Mouse (Mus musculus) fat pad, adult 2 months (tissue): Measurements from ENCODE around the gene Gm9837.
A peak's percentile ranks its signal among the peaks of the same experiment; 100 is the strongest.

Source experiments
- DNase-seq: peaks from one replicate; pipeline ENCODE4 v3.0.0-alpha.2; 2011; ENCODE audit warnings: low read depth, low spot score; ENCODE audit errors: extremely low read depth

The Gm9837 gene

DNA sequence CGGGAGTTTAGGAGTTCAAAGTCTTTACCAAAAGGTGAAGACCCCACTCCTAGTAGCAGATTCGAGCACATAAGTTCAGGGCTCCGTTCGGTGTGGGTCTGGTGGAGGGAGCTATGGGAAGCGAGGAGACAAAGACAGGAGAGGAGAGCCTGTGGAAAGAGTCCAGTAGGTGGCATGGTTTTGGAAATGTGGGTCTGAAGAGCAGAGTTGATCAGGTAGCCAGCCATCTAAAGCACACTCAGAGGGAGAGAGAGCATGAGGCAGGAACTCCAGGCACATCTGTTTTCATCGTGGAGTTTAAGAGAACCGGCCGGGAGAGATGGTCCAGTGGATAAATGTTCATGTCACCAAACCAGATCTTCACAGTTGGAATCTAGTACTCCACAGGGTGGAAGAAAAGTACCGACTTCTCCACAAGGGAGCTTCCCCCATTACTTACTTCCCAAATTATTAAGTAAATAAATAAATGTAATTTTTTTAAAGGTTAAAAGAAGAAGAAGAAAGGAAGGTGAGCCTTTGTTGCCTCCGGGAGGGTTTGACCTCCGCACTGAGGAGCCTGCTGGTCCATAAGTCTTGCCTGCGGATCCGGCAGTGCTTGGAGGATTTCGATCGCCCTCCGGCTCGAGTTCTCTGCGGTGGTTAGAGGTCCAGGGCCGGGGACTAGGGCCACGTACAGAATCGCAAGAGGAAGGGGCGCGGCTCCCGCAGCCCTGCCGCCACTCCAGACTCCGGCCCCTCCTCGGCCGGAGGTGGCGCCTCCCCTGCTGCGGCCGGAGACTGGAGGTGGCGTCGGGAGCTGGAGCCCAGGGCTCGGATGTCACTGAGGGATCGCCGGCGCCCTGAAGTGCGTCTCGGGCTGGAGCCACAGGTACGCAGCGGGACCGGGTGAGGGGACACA lies 13.6 kb downstream of the Gm9837 start, which contains the start of the genes Gm10447 and Shroom1:
Gene Gm10447 (minus strand): TSS at position 637 of the 898 bp plus-strand sequence.
Gene Shroom1 (plus strand): TSS at position 732 of the 898 bp plus-strand sequence.
- no peak for DNase-seq

- DNase-seq = no peak
Measured at GRCm38 (mm10) chr11:53453031-53453430, 17.2 kb downstream of the Gm9837 start.

- no peak for DNase-seq
Measured at GRCm38 (mm10) chr11:53452396-53452795, 17.9 kb downstream of the Gm9837 start.

DNA sequence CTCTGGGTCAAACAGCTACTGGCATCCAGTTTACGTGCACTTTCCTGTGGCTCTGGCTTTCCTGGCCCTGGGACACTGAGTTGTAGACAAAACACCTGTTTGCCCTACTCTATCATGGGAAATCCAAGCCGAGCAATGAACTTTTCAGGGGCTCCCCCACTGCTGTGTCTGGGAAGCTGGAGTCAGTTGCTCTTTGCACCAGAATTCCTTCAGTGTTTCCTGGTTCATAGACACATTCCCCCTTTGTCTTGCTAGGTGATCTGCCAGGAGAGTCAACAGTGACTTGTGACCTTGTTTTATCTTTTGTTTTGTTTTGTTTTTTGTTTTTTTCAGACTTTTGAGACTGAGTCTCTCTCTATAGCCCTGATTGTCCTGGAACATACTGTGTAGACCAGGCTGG lies 18.9 kb downstream of the Gm9837 start:
- DNase-seq = no peak

- DNase-seq = no peak
Measured at GRCm38 (mm10) chr11:53450070-53450705, 20.1 kb downstream of the Gm9837 start.

DNA sequence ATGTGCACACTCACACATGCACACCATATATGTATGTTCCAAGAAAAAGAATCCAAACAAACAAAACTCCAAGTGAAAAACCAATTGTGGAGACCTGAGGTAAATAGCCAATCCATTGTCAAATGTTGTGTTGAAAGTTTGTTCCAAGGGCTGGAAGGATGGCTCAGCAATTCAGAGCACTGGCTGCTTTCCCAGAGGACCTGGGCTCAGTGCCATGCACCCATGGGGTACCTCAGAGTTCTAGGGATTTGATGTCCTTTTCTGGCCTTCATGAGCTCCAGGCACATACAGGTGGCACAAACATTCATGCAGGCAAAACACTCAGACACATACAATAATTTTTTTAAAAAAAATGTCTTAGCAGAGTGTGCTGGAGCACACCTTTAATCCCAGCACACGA lies 21.8 kb downstream of the Gm9837 start:
- DNase-seq = no peak

GRCm38 (mm10) chr11:53447996-53448395 lies 22.3 kb downstream of the Gm9837 start:
- DNase-seq = no peak

GRCm38 (mm10) chr11:53446183-53446582 lies 24.1 kb downstream of the Gm9837 start:
- no peak for DNase-seq

- DNase-seq = no peak
Measured at GRCm38 (mm10) chr11:53445562-53445961, 24.7 kb downstream of the Gm9837 start.

GRCm38 (mm10) chr11:53443861-53444260 lies 26.4 kb downstream of the Gm9837 start:
- no peak for DNase-seq

GRCm38 (mm10) chr11:53441921-53442320 lies 28.4 kb downstream of the Gm9837 start:
- DNase-seq = no peak

DNA sequence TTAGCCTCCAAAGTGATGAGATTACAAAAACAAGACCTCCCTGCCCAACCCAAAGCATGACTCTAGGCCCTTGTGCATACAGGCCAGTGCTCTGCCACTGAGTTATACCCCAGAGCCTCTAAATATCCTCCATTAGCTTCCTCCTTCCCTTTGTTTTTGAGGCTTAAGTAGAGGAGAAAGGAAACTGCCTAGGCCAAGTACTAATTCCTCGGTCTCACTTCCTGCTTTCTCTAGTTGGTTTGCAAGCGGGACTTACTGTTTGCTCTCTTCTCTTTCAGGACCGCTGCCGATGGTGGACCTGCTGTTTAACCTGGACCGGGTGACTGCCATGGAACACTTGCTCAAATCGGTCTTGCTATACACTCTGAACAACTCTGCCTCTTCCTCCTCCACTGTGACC lies 33.9 kb downstream of the Gm9837 start:
- no peak for DNase-seq

DNA sequence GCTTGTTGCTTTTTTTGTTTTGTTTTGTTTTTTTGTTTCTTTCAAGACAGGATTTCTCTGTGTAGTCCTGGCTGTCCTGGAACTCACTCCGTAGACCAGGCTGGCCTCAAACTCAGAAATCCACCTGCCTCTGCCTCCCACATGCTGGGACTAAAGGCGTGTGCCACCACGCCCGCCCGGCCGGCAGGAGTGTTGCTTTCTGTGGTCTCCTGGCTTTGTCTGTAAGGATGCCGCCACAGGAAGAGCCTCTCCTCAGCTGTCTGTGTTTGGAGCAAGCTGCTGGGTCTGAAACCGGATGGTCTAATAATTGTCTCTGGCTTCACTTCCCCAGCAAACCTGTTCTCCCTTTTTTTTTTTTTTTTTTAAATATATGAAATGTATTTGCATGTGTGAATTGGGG lies 34.8 kb downstream of the Gm9837 start:
- no peak for DNase-seq

DNA sequence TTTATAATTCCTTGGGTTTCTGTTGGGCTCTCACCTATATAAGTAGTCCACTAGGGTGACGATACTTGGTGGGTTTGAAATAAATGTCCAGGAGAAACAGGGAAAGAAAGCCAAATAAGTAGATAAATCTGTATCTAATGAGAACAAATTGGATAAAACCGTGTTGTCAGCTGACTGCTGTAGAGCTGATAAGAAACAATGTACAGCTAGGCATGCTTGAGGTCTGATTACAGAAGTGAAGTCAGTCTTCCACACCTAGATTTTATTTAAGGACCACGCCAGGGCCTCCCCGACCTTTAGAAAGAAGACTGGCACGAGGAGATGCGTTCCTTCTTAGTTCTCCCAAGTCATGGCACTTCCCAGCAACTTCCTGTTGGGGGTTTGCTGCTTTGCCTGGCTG lies 37.2 kb downstream of the Gm9837 start:
- DNase-seq = no peak

- DNase-seq = no peak
Measured at GRCm38 (mm10) chr11:53431347-53432056, 38.8 kb downstream of the Gm9837 start.

DNA sequence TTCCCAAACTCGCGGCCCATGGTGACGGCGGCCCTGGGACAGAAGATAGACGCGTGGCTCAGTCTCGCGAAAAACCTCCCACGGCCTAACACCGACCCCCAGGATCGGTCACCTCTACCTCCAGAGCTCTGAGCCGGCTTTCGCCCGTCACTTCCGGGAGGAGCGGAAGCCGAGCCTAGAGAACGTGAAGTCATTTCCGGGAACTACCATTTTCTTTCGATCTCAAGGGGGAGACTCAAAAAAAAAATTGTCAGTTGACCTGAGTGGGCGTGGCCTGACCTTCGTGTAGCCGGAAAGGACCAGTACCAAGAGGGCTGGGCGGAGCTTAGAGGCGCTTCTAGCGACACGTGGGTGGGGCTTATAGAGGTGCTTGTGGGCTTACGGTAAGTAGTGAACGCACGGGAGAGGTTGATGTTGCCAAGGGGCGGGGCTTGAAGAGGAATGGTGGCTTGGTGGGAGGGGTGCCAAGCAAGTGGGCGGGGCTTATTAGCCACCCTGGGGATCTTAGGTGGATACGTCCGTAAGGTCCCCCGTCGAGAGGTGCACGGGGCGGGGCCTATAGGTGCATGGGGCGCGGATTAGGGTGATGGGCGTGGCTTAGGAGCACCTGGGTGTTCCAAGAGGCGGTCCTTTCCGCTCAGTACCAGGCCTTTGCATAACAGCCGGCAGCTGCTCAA lies 39.5 kb downstream of the Gm9837 start, which contains the start of the genes Uqcrq and Gdf9:
Gene Uqcrq (minus strand): TSS at position 162 of the 677 bp plus-strand sequence.
Gene Gdf9 (plus strand): TSS at position 354 of the 677 bp plus-strand sequence.
- DNase-seq = peak; percentile 100

GRCm38 (mm10) chr11:53430300-53430669 lies 40.0 kb downstream of the Gm9837 start:
- DNase-seq = no peak

DNA sequence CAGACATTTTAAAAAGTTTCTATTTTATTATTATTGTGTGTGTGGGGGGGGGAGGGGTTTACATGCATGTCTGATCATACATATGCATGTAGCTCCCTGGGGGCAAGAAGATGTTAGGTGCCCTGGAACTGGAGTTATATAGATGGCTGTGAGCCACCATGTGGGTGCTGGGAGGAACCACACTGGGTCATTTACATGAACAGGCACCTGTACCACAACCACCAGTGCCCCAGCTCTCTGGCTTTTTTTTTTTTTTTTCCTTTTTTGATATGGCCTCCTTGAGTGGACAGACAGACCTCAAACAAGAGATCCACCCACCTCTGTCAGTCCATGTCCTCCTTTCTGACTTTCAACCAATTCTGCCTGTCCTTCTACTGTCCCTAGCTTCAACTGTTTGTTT lies 41.1 kb downstream of the Gm9837 start:
- DNase-seq = no peak

DNA sequence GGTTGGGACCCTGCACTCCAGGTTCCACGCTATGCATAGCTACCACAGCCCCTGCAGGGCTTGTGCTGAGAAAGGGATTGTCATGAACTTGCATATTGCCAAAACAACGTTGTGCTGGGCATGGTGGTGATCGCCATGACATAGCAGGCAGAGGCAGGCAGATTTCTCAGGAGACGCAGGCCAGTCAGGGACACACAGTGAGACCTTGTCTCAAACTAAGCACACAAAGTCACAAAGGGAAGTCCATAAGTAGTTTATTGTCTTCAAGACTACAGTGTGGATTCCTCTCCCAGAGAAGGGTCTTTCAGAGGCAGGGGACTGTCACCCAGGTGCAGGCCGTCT lies 41.6 kb downstream of the Gm9837 start:
- no peak for DNase-seq

GRCm38 (mm10) chr11:53427993-53428715 lies 42.1 kb downstream of the Gm9837 start:
- DNase-seq = no peak
